Mouse (Mus musculus): Measurements from ENCODE around the gene Ctu1.
"Not testable (repeated sequence)": the region's sequence is repeated elsewhere in the genome, so short reads cannot be mapped to it uniquely, and the experiment has no call there.

Ctu1 gene

GRCm38 (mm10) chr7:43671809-43672580 lies at the start of gene Ctu1:
TSS of gene Ctu1 (plus strand) at chr7:43672016.
- DNase-seq (ENCODE audit: low spot score in 2 of 2) = peak; percentile 87 to 91

- no peak for DNase-seq (ENCODE audit: low spot score in 2 of 2)
These were observed 48.9 kb upstream of the Ctu1 start for GRCm38 (mm10) chr7:43622927-43623326.

- DNase-seq (ENCODE audit: low spot score in 2 of 2) = no peak
These were observed 48.0 kb upstream of the Ctu1 start for GRCm38 (mm10) chr7:43623819-43624218.

GRCm38 (mm10) chr7:43625065-43625464 lies 46.8 kb upstream of the Ctu1 start:
- no peak for DNase-seq (ENCODE audit: low spot score in 2 of 2)

- DNase-seq (ENCODE audit: low spot score in 2 of 2) = no peak
These were observed 45.9 kb upstream of the Ctu1 start for GRCm38 (mm10) chr7:43625794-43626422.

GRCm38 (mm10) chr7:43633940-43634339 lies 37.9 kb upstream of the Ctu1 start:
- DNase-seq (ENCODE audit: low spot score in 2 of 2) = no peak

- no peak for DNase-seq (ENCODE audit: low spot score in 2 of 2)
These were observed 37.3 kb upstream of the Ctu1 start, which contains the start of gene Ceacam18 for GRCm38 (mm10) chr7:43634500-43634899. TSS of gene Ceacam18 (plus strand) at chr7:43634707.

GRCm38 (mm10) chr7:43636194-43636593 lies 35.6 kb upstream of the Ctu1 start:
- no peak for DNase-seq (ENCODE audit: low spot score in 2 of 2)

GRCm38 (mm10) chr7:43637118-43637517 lies 34.7 kb upstream of the Ctu1 start:
- no peak for DNase-seq (ENCODE audit: low spot score in 2 of 2)

- DNase-seq (ENCODE audit: low spot score in 2 of 2) = no peak
These were observed 29.2 kb upstream of the Ctu1 start for GRCm38 (mm10) chr7:43642587-43642986.

GRCm38 (mm10) chr7:43643046-43643652 lies 28.7 kb upstream of the Ctu1 start:
- no peak for DNase-seq (ENCODE audit: low spot score in 2 of 2)

GRCm38 (mm10) chr7:43652683-43653082 lies 19.1 kb upstream of the Ctu1 start:
- no peak for DNase-seq (ENCODE audit: low spot score in 2 of 2)

GRCm38 (mm10) chr7:43654519-43654918 lies 17.3 kb upstream of the Ctu1 start:
- no peak for DNase-seq (ENCODE audit: low spot score in 2 of 2)

GRCm38 (mm10) chr7:43656232-43656631 lies 15.6 kb upstream of the Ctu1 start:
- no peak for DNase-seq (ENCODE audit: low spot score in 2 of 2)

GRCm38 (mm10) chr7:43660002-43660401 lies 11.8 kb upstream of the Ctu1 start, which contains the start of gene Siglece:
TSS of gene Siglece (minus strand) at chr7:43660161.
- no peak for DNase-seq (ENCODE audit: low spot score in 2 of 2)

- DNase-seq (ENCODE audit: low spot score in 2 of 2) = no peak
These were observed 9.0 kb upstream of the Ctu1 start for GRCm38 (mm10) chr7:43662804-43663203.

- DNase-seq (ENCODE audit: low spot score in 2 of 2) = not testable (repeated sequence)
These were observed 4.6 kb upstream of the Ctu1 start for GRCm38 (mm10) chr7:43667221-43667620.

- no peak for DNase-seq (ENCODE audit: low spot score in 2 of 2)
These were observed 3.2 kb upstream of the Ctu1 start for GRCm38 (mm10) chr7:43668582-43668981.

- DNase-seq (ENCODE audit: low spot score in 2 of 2) = no peak
These were observed 580 bp upstream of the Ctu1 start for GRCm38 (mm10) chr7:43671064-43671808.

- DNase-seq (ENCODE audit: low spot score in 2 of 2) = no peak
These were observed 905 bp downstream of the Ctu1 start for GRCm38 (mm10) chr7:43672581-43673260.

GRCm38 (mm10) chr7:43675091-43675490 lies 3.3 kb downstream of the Ctu1 start:
- DNase-seq (ENCODE audit: low spot score in 2 of 2) = no peak
